Comparison of ENCODE assay signal across 8 mouse cellular contexts in the genomic region with DNA sequence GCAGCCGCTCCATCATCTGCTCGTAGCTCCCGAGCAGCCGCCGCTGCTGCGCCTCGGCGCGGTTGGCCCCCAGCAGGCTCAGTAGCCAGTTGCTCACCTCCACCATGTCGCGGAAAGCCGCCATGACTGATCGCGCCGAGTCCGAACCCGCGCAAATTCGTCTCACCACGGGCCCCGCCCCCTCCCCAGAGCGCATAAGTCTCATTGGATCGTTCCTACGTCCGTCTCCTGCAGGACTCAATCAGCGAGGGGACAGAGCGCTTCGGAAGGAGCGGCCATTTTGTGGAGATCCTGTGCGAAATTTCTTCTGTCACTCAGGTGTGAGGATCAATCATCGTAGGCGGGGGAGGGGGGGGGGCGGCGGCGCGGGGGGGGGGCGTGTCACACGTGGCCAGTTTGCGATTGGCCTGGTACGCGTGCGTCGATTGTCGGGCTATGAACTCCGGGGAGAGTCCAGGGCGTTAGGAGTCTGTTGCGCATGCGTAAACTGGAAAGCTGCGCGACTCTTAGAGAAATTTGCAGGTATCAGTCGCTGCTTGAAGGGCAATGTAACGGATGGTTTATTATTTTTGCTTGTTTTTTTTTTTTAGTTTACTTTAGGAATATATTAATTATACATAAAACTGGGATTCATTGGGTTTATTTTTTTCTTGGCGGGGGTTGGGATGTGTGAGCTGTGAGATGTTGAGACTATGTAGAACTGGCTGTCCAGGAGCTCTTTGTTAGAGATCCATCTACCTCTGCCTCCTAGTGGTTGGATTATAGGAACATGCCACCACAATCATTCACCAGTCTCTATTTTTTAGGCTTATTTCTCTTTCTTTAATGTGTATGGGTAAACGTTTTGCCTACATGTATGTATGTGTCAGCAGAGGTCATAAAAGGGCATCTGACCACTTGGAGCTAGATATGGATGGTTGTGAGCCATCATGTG. TPM values are rescaled to one million over a fixed set of nuclear protein-coding genes. Genes with fewer than 3 reads are reported as not detected.
DNase-seq lines count a peak whose midpoint lies in the region; ATAC-seq and TF ChIP-seq lines count a peak whose summit lies in the region.

TSS of gene Spc24 (minus strand) at position 149 of the 934 bp plus-strand sequence.

- TF ChIP-seq POLR2A in bone marrow, adult 2 months (IDR thresholded peaks at IDR 0.05; ENCODE audit: borderline replicate concordance, control insufficient read depth, low read depth, low read length) = peak; percentile 87
- TF ChIP-seq POLR2A in limb, embryonic 14.5 days (IDR thresholded peaks at IDR 0.05; ENCODE audit: borderline replicate concordance, extremely low read depth, insufficient read depth, insufficient read length) = 0 out of 2 replicates have a peak, but pooled peaks have one; percentile 46

- H3K9me3 ChIP-seq in embryonic facial prominence, embryonic 15.5 days (replicated peaks) = no peaks in the 10 kb centered on the region
- no peaks in the 10 kb centered on the region for H3K9me3 ChIP-seq in limb, embryonic 14.5 days (ENCODE audit: control insufficient read depth, low read length)
- no peaks in the 10 kb centered on the region for H3K9me3 ChIP-seq in midbrain, postnatal 0 days (ENCODE audit: low read length)

- peak; percentile 99 for DNase-seq in 416B (ENCODE audit: low read depth)
- peak; percentile 97 for DNase-seq in heart, adult 8-10 months (ENCODE audit: low spot score)
- DNase-seq in kidney, adult 9 months = peak; percentile 97
- peak; percentile 98 for DNase-seq in limb, embryonic 14.5 days (ENCODE audit: low spot score)
- peak; percentile 99 for DNase-seq in midbrain, postnatal 0 days (ENCODE audit: low spot score)
- DNase-seq in spleen, postnatal 14 days (ENCODE audit: low spot score in 2 of 2) = peak; percentile 91 to 94

- peak within 1 kb of the TSS; percentile 54 for H3K9ac ChIP-seq in embryonic facial prominence, embryonic 15.5 days
- peak within 1 kb of the TSS; percentile 66 for H3K9ac ChIP-seq in limb, embryonic 14.5 days (ENCODE audit: low read depth, low read length, severe bottlenecking)
- peak within 1 kb of the TSS; percentile 36; the same call in 1 of the 2 replicates for H3K9ac ChIP-seq in midbrain, postnatal 0 days (replicated peaks; ENCODE audit: low read length, poor library complexity, severe bottlenecking)

- peak within 1 kb of the TSS; percentile 88 for H3K4me2 ChIP-seq in embryonic facial prominence, embryonic 15.5 days (replicated peaks)
- H3K4me2 ChIP-seq in limb, embryonic 14.5 days (replicated peaks; ENCODE audit: low read depth, low read length, severe bottlenecking) = peak within 1 kb of the TSS; percentile 93
- peak within 1 kb of the TSS; percentile 99 for H3K4me2 ChIP-seq in midbrain, postnatal 0 days (ENCODE audit: low read depth, low read length, poor library complexity, severe bottlenecking)

- H3K27ac ChIP-seq in bone marrow, adult 2 months (ENCODE audit: control insufficient read depth, insufficient read depth, low read depth, low read length, poor library complexity) = peak within 1 kb of the TSS; percentile 68
- peak within 1 kb of the TSS; percentile 70 for H3K27ac ChIP-seq in embryonic facial prominence, embryonic 15.5 days (replicated peaks)
- peak within 1 kb of the TSS; percentile 44; the same call in 1 of the 2 replicates for H3K27ac ChIP-seq in limb, embryonic 14.5 days (replicated peaks; ENCODE audit: low read depth, low read length)
- H3K27ac ChIP-seq in midbrain, postnatal 0 days (ENCODE audit: low read depth, low read length) = peak within 1 kb of the TSS; percentile 73

- no peak for TF ChIP-seq CTCF in bone marrow, adult 2 months (IDR thresholded peaks at IDR 0.05; ENCODE audit: control insufficient read depth, insufficient read depth, low read length)
- TF ChIP-seq CTCF in midbrain, postnatal 0 days (IDR thresholded peaks at IDR 0.05) = peak; percentile 77

- ATAC-seq in embryonic facial prominence, embryonic 15.5 days (ENCODE audit: insufficient number of reproducible peaks, low FRiP score, low TSS enrichment, low read depth) = peak; percentile 95
- peak; percentile 97 for ATAC-seq in limb, embryonic 14.5 days (ENCODE audit: low FRiP score, low read depth)
- ATAC-seq in midbrain, postnatal 0 days (ENCODE audit: low FRiP score) = peak; percentile 95

- peak within 1 kb of the TSS; percentile 93 for H3K4me3 ChIP-seq in bone marrow, adult 2 months (replicated peaks; ENCODE audit: control insufficient read depth, low read depth, low read length)
- H3K4me3 ChIP-seq in embryonic facial prominence, embryonic 15.5 days (replicated peaks) = peak within 1 kb of the TSS; percentile 88
- H3K4me3 ChIP-seq in limb, embryonic 14.5 days (replicated peaks; ENCODE audit: low read length) = peak within 1 kb of the TSS; percentile 89
- peak within 1 kb of the TSS; percentile 71 for H3K4me3 ChIP-seq in midbrain, postnatal 0 days (ENCODE audit: low read depth, low read length)

- no peaks in the 10 kb centered on the region for H3K27me3 ChIP-seq in embryonic facial prominence, embryonic 15.5 days
- no peaks in the 10 kb centered on the region for H3K27me3 ChIP-seq in limb, embryonic 14.5 days (ENCODE audit: control insufficient read depth, insufficient read depth, low read length)
- H3K27me3 ChIP-seq in midbrain, postnatal 0 days (ENCODE audit: insufficient read depth, low read length) = no peaks in the 10 kb centered on the region

- H3K4me1 ChIP-seq in bone marrow, adult 2 months (ENCODE audit: control insufficient read depth, insufficient read depth, low read length) = peaks cover 5% of the 10 kb centered on the region; the same call in 1 of the 2 replicates
- H3K4me1 ChIP-seq in embryonic facial prominence, embryonic 15.5 days = peaks cover 22% of the 10 kb centered on the region
- peaks cover 6% of the 10 kb centered on the region; the same call in 1 of the 2 replicates for H3K4me1 ChIP-seq in limb, embryonic 14.5 days (ENCODE audit: control insufficient read depth, insufficient read depth, low read length)
- peaks cover 3% of the 10 kb centered on the region; the same call in 1 of the 2 replicates for H3K4me1 ChIP-seq in midbrain, postnatal 0 days (ENCODE audit: insufficient read depth, low read length)

- WGBS in bone marrow, adult 2 months = under 1% methylated on average over 54 of the region's 54 CpGs
- WGBS in embryonic facial prominence, embryonic 15.5 days = under 1% methylated on average over 53 of the region's 54 CpGs
- under 1% methylated on average over 45 of the region's 54 CpGs for WGBS in limb, embryonic 14.5 days
- WGBS in midbrain, postnatal 0 days = 2% methylated on average over 49 of the region's 54 CpGs

- peaks cover 11% of the 10 kb centered on the region; the same call in 1 of the 2 replicates for H3K36me3 ChIP-seq in embryonic facial prominence, embryonic 15.5 days
- peaks cover 14% of the 10 kb centered on the region for H3K36me3 ChIP-seq in limb, embryonic 14.5 days (ENCODE audit: control insufficient read depth, insufficient read depth, low read length)
- no peaks in the 10 kb centered on the region for H3K36me3 ChIP-seq in midbrain, postnatal 0 days (ENCODE audit: insufficient read depth, low read length)

RNA-seq across cellular contexts. Expression of gene Spc24, which starts in this region (rescaled TPM):
- polyA plus RNA-seq in bone marrow, adult 2 months (2011; ENCODE audit: insufficient read depth, insufficient read length, low replicate concordance, missing spikeins) = 40.1 and 46.6 TPM in 2 replicates
- 80.1 and 83.4 TPM in 2 replicates for polyA plus RNA-seq in embryonic facial prominence, embryonic 15.5 days (2015; fragmentation: Nextera tagmentation; extraction: Ambion mirVana)
- total RNA-seq in heart, adult 8-10 months (2022) = 1 to 10 TPM; 5.6 to 8.6 (median 7.7) TPM
- polyA plus RNA-seq in limb, embryonic 14.5 days (2012; rRNA removed) = 64.8 and 68.8 TPM in 2 replicates
- 84.3 and 92.5 TPM in 2 replicates for polyA plus RNA-seq in limb, embryonic 14.5 days (2014; fragmentation: Nextera tagmentation; extraction: Ambion mirVana)
- total RNA-seq in midbrain, postnatal 0 days (2014; rRNA removed) = 5.5 and 6.6 TPM in 2 replicates
- 6.3 and 8.2 TPM in 2 replicates for polyA plus RNA-seq in midbrain, postnatal 0 days (2015; fragmentation: Nextera tagmentation; extraction: Ambion mirVana)

Comparison
In these comparisons a context has a peak if more than half of its experiments do, and no peak if none do; other contexts are left out.
1. Peak in every context shown above with its lines: DNase-seq, ATAC-seq, H3K4me3 ChIP-seq and H3K27ac ChIP-seq.